ENCODE assay signal across 10 mouse cellular contexts in the genomic region with DNA sequence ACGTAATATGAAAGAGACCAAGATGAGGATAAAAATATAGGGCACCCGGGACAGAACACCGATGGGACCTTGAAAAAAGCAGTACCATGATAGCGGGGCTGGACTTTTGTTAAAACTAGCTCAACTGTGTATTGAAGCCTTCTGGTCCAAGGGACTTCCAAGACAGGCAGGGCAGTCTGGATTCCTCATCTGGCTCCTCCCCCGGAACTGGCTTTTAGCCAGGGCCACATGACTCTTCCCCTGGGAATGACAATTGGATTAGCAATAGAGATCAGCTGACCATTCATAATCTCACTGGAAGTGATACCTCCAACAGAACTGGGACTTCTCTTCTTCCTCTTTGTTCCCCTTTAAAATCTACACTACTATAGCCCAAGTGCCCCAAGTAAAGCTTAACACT. TPM values are rescaled to one million over a fixed set of nuclear protein-coding genes. Genes with fewer than 3 reads are reported as not detected.
DNase-seq lines count a peak whose midpoint lies in the region; ATAC-seq lines count a peak whose summit lies in the region.
"Had no signal": no experiment of that assay in that cellular context is flagged by ENCODE, and none has a peak within 500 bp of the region (broad histone marks: within the 10 kb centered on the region; RNA-seq: fewer than 3 reads in every experiment).

No protein-coding gene starts in this region.

- no peak overlapping the region for H3K4me2 ChIP-seq in kidney, embryonic 16.5 days (replicated peaks; ENCODE audit: low read depth, low read length)
- H3K4me2 ChIP-seq: embryonic facial prominence, embryonic 13.5 days; intestine, embryonic 15.5 days had no signal

- H3K27me3 ChIP-seq in kidney, embryonic 16.5 days (ENCODE audit: insufficient read depth, low read length): no peaks in the 10 kb centered on the region
- no peaks in the 10 kb centered on the region for H3K27me3 ChIP-seq in heart, embryonic 10.5 days (ENCODE audit: insufficient read depth, poor library complexity, severe bottlenecking)
- H3K27me3 ChIP-seq: embryonic facial prominence, embryonic 13.5 days; intestine, embryonic 15.5 days had no signal

- no peaks in the 10 kb centered on the region for H3K36me3 ChIP-seq in kidney, embryonic 16.5 days (ENCODE audit: insufficient read depth, low read length)
- no peaks in the 10 kb centered on the region for H3K36me3 ChIP-seq in heart, embryonic 10.5 days
- H3K36me3 ChIP-seq: embryonic facial prominence, embryonic 13.5 days; intestine, embryonic 15.5 days had no signal

- peak; percentile 77 for DNase-seq in kidney, adult 18-20 months
- DNase-seq in adrenal gland, postnatal 14 days: peak; percentile 89
- DNase-seq in heart, embryonic 10.5 days (ENCODE audit: low spot score): peak; percentile 51
- DNase-seq in lung, postnatal 25 days (ENCODE audit: low spot score): peak; percentile 55
- DNase-seq in layer of hippocampus, postnatal 14 days (ENCODE audit: low spot score in 2 of 2): no peak
- no peak for DNase-seq in B cell, adult 2 months

- peaks cover 4% of the 10 kb centered on the region; the same call in 1 of the 2 replicates for H3K4me1 ChIP-seq in kidney, embryonic 16.5 days (ENCODE audit: insufficient read depth, low read length)
- H3K4me1 ChIP-seq in heart, embryonic 10.5 days: peaks cover 4% of the 10 kb centered on the region; the same call in 1 of the 2 replicates
- H3K4me1 ChIP-seq: intestine, embryonic 15.5 days had no signal

- no peak overlapping the region for H3K4me3 ChIP-seq in kidney, embryonic 16.5 days (ENCODE audit: low read length)
- H3K4me3 ChIP-seq in heart, embryonic 10.5 days: no peak overlapping the region
- H3K4me3 ChIP-seq: embryonic facial prominence, embryonic 13.5 days; intestine, embryonic 15.5 days had no signal

- no peaks in the 10 kb centered on the region for H3K9me3 ChIP-seq in kidney, embryonic 16.5 days (ENCODE audit: low read length)
- no peaks in the 10 kb centered on the region for H3K9me3 ChIP-seq in heart, embryonic 10.5 days
- H3K9me3 ChIP-seq: embryonic facial prominence, embryonic 13.5 days; intestine, embryonic 15.5 days had no signal

- ATAC-seq in kidney, embryonic 16.5 days (ENCODE audit: low FRiP score, low TSS enrichment): no peak
- no peak for ATAC-seq in activated CD4-positive, CD25-positive, alpha-beta regulatory T cell, adult 4 months
- ATAC-seq: intestine, embryonic 15.5 days had no signal

- H3K27ac ChIP-seq in kidney, embryonic 16.5 days (ENCODE audit: low read length): no peak overlapping the region
- no peak overlapping the region for H3K27ac ChIP-seq in heart, embryonic 10.5 days
- H3K27ac ChIP-seq: embryonic facial prominence, embryonic 13.5 days; intestine, embryonic 15.5 days had no signal

- H3K9ac ChIP-seq in kidney, embryonic 16.5 days (replicated peaks; ENCODE audit: low read length): no peak overlapping the region
- H3K9ac ChIP-seq: embryonic facial prominence, embryonic 13.5 days; intestine, embryonic 15.5 days had no signal

- 88% methylated on average over 5 of the region's 5 CpGs for WGBS in kidney, embryonic 16.5 days
- WGBS in heart, embryonic 10.5 days: 81% methylated on average over 5 of the region's 5 CpGs

RNA-seq across cellular contexts. Expression of a gene that starts 21.0 kb away (rescaled TPM):
- polyA plus RNA-seq in kidney, embryonic 16.5 days (2015; fragmentation: Nextera tagmentation; extraction: Ambion mirVana): 4.0 and 4.3 TPM in 2 replicates
- total RNA-seq in adrenal gland, postnatal 14 days (2021): 93.1 and 152 TPM in 2 replicates
- polyA plus RNA-seq in heart, embryonic 10.5 days (2016; fragmentation: Nextera tagmentation; extraction: Ambion mirVana): 5.4 and 8.3 TPM in 2 replicates
- 1 to 10 TPM; 6.7 to 8.7 TPM for polyA plus RNA-seq in activated CD4-positive, CD25-positive, alpha-beta regulatory T cell, adult 4 months (2017; shearing (Covaris generic))
- 100 to 1,000 TPM; 125 to 140 TPM for total RNA-seq in layer of hippocampus, postnatal 14 days (2021)

Comparison
In these comparisons a context has a peak if more than half of its experiments do, and no peak if none do; other contexts are left out.
1. DNase-seq: peak in kidney, adult 18-20 months (single experiment), adrenal gland, postnatal 14 days (single experiment), heart, embryonic 10.5 days (single experiment) and lung, postnatal 25 days (single experiment); none in layer of hippocampus, postnatal 14 days (0 of 2) and B cell, adult 2 months (0 of 2).